10 mouse cellular contexts compared by ENCODE assay signal in the genomic region with DNA sequence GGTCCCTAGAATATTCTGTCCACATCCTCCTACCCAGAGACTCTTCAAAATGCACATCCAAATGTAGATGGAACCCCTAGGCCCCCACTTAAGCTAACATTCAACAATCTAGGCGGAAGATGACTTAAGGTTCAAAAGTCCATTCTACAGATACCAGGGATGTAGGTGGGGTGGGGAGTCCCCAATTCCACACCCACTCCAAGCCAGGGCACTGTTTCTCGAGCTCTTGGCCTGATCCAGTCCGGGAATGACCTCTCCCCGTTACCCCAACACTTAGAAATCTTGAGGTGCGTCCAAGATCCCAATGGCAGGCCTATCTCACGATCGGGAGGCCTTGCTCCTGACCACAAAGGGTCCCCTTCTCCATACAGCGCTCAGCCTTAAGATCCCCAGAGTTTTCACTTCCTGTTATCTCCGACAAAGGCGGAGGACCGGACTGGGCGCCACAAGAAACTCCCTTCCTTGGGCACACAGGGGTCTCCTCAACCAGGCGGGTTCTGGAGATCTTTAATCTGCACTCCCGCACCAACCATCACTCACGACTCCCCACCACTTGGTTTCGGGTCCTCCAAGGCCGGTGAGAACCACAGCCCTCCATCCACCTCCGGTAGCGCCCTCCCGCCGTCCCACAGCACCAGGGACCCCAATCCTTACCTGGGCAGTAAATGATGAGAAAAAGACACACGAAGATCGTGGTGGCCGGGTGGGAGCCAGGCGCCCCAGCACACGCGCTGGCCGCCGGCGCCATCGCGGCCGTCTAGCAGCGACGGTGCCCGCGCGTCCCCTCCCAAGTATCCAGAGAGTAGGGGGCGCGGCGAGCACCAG. TPM values are rescaled to one million over a fixed set of nuclear protein-coding genes. Genes with fewer than 3 reads are reported as not detected.
DNase-seq lines count a peak whose midpoint lies in the region; ATAC-seq and TF ChIP-seq lines count a peak whose summit lies in the region.
"Had no signal": no experiment of that assay in that cellular context is flagged by ENCODE, and none has a peak within 500 bp of the region (broad histone marks: within the 10 kb centered on the region; RNA-seq: fewer than 3 reads in every experiment).

No protein-coding gene starts in this region.

- ATAC-seq in heart, embryonic 11.5 days (replicated peaks; ENCODE audit: insufficient number of reproducible peaks, low FRiP score, low TSS enrichment) = no peak
- ATAC-seq in hindbrain, embryonic 15.5 days (ENCODE audit: low FRiP score, low read depth) = peak; percentile 32; the same call in 1 of the 2 replicates
- ATAC-seq in midbrain, embryonic 11.5 days (ENCODE audit: low FRiP score) = peak; percentile 40

- peak overlapping the region; percentile 67 for H3K9ac ChIP-seq in heart, embryonic 11.5 days (ENCODE audit: low read depth, low read length)
- H3K9ac ChIP-seq in hindbrain, embryonic 15.5 days = peak overlapping the region; percentile 2; the same call in 1 of the 2 replicates
- H3K9ac ChIP-seq in midbrain, embryonic 11.5 days (ENCODE audit: low read length) = peak overlapping the region; percentile 59

- H3K27ac ChIP-seq in heart, embryonic 11.5 days (ENCODE audit: low read depth, low read length) = no peak overlapping the region
- H3K27ac ChIP-seq in hindbrain, embryonic 15.5 days (replicated peaks) = no peak overlapping the region
- no peak overlapping the region for H3K27ac ChIP-seq in midbrain, embryonic 11.5 days (ENCODE audit: low read depth, low read length)

- TF ChIP-seq POLR2A in brain, embryonic 14.5 days (IDR thresholded peaks at IDR 0.05; ENCODE audit: borderline replicate concordance, extremely low read depth, insufficient read depth, insufficient read length, poor library complexity, severe bottlenecking) = 0 out of 2 replicates have a peak, but pooled peaks have one; percentile 19

- DNase-seq in heart, adult 8-10 months (ENCODE audit: low spot score) = no peak
- DNase-seq in brain, embryonic 14.5 days (ENCODE audit: low read depth) = no peak
- DNase-seq in midbrain, embryonic 11.5 days (ENCODE audit: low spot score, missing footprints) = peak; percentile 91
- DNase-seq in B cell, adult 2 months = no peak
- DNase-seq in right cerebral cortex, postnatal 4 days = no peak
- no peak for DNase-seq in gastrocnemius, adult 18-20 months (ENCODE audit: low spot score)

- H3K4me2 ChIP-seq in heart, embryonic 11.5 days = peak overlapping the region; percentile 70
- peak overlapping the region; percentile 62 for H3K4me2 ChIP-seq in hindbrain, embryonic 15.5 days
- H3K4me2 ChIP-seq in midbrain, embryonic 11.5 days = peak overlapping the region; percentile 68

- peak overlapping the region; percentile 50 for H3K4me3 ChIP-seq in heart, embryonic 11.5 days (ENCODE audit: low read depth, low read length)
- H3K4me3 ChIP-seq in hindbrain, embryonic 15.5 days = peak overlapping the region; percentile 33
- peak overlapping the region; percentile 38 for H3K4me3 ChIP-seq in midbrain, embryonic 11.5 days (ENCODE audit: low read depth, low read length)

- TF ChIP-seq CTCF in brain, embryonic 14.5 days (IDR thresholded peaks at IDR 0.05; ENCODE audit: borderline replicate concordance, extremely low read depth, insufficient read depth, insufficient read length) = no peak

- H3K4me1 ChIP-seq in heart, embryonic 11.5 days (ENCODE audit: control insufficient read depth, insufficient read depth, low read length) = peaks cover 5% of the 10 kb centered on the region; the same call in 1 of the 2 replicates
- peaks cover 16% of the 10 kb centered on the region for H3K4me1 ChIP-seq in hindbrain, embryonic 15.5 days (replicated peaks)
- H3K4me1 ChIP-seq in midbrain, embryonic 11.5 days (ENCODE audit: control insufficient read depth, insufficient read depth, low read length) = peaks cover 10% of the 10 kb centered on the region; the same call in 1 of the 2 replicates

- H3K27me3 ChIP-seq in heart, embryonic 11.5 days (ENCODE audit: control insufficient read depth, insufficient read depth, low read length) = peaks cover 18% of the 10 kb centered on the region
- H3K27me3 ChIP-seq in hindbrain, embryonic 15.5 days = peaks cover 21% of the 10 kb centered on the region
- peaks cover 12% of the 10 kb centered on the region for H3K27me3 ChIP-seq in midbrain, embryonic 11.5 days (ENCODE audit: control insufficient read depth, insufficient read depth, low read length)
- H3K27me3 ChIP-seq: CH12.LX had no signal

- H3K36me3 ChIP-seq in heart, embryonic 11.5 days (ENCODE audit: control insufficient read depth, insufficient read depth, low read length) = no peaks in the 10 kb centered on the region
- no peaks in the 10 kb centered on the region for H3K36me3 ChIP-seq in hindbrain, embryonic 15.5 days
- H3K36me3 ChIP-seq in midbrain, embryonic 11.5 days (ENCODE audit: control insufficient read depth, insufficient read depth, low read length) = no peaks in the 10 kb centered on the region

- 5% methylated on average over 34 of the region's 41 CpGs for WGBS in heart, embryonic 11.5 days (ENCODE audit: insufficient replicate concordance)
- WGBS in hindbrain, embryonic 15.5 days = 5% methylated on average over 41 of the region's 41 CpGs
- 3% methylated on average over 41 of the region's 41 CpGs for whole genome bisulfite sequencing in midbrain, embryonic 11.5 days

- no peaks in the 10 kb centered on the region for H3K9me3 ChIP-seq in heart, embryonic 11.5 days (replicated peaks; ENCODE audit: control insufficient read depth, low read length)
- H3K9me3 ChIP-seq in hindbrain, embryonic 15.5 days = no peaks in the 10 kb centered on the region
- H3K9me3 ChIP-seq in midbrain, embryonic 11.5 days (ENCODE audit: control insufficient read depth, low read length) = no peaks in the 10 kb centered on the region

RNA-seq across cellular contexts. Expression of a gene that starts 0.6 kb away (rescaled TPM):
- polyA plus RNA-seq in heart, embryonic 11.5 days (2014; fragmentation: Nextera tagmentation; extraction: Ambion mirVana) = 11.6 and 14.4 TPM in 2 replicates
- 1 to 10 TPM; 2.6 to 3.8 (median 3.1) TPM for total RNA-seq in heart, adult 8-10 months (2022)
- 19.8 TPM in 2 replicates for polyA plus RNA-seq in brain, embryonic 14.5 days (2012; rRNA removed)
- 24.3 and 24.4 TPM in 2 replicates for polyA plus RNA-seq in hindbrain, embryonic 15.5 days (2015; fragmentation: Nextera tagmentation; extraction: Ambion mirVana)
- polyA plus RNA-seq in midbrain, embryonic 11.5 days (2014; fragmentation: Nextera tagmentation; extraction: Ambion mirVana) = 10.2 and 13.1 TPM in 2 replicates
- under 1 TPM; 0.30 to 0.55 TPM for total RNA-seq in gastrocnemius, adult 18-20 months (2021)

RNA-seq across cellular contexts. Expression of a gene that starts 1.0 kb away (rescaled TPM):
- polyA plus RNA-seq in heart, embryonic 11.5 days (2014; fragmentation: Nextera tagmentation; extraction: Ambion mirVana) = 0.72 and 0.89 TPM in 2 replicates
- total RNA-seq in heart, adult 8-10 months (2022) = under 1 TPM in 2 of 4 experiments, not detected in 2; 0.25 TPM
- 0.37 and 0.42 TPM in 2 replicates for polyA plus RNA-seq in brain, embryonic 14.5 days (2012; rRNA removed)
- polyA plus RNA-seq in hindbrain, embryonic 15.5 days (2015; fragmentation: Nextera tagmentation; extraction: Ambion mirVana) = 0.69 and 1.1 TPM in 2 replicates
- 0.25 and 0.62 TPM in 2 replicates for polyA plus RNA-seq in midbrain, embryonic 11.5 days (2014; fragmentation: Nextera tagmentation; extraction: Ambion mirVana)
- not detected for total RNA-seq in gastrocnemius, adult 18-20 months (2021)
- total RNA-seq: CH12.LX had no signal

RNA-seq across cellular contexts. Expression of a gene that starts 16.0 kb away (rescaled TPM):
- polyA plus RNA-seq in heart, embryonic 11.5 days (2014; fragmentation: Nextera tagmentation; extraction: Ambion mirVana) = 18.8 and 19.6 TPM in 2 replicates
- 100 to 1,000 TPM; 102 to 121 (median 107) TPM for total RNA-seq in heart, adult 8-10 months (2022)
- polyA plus RNA-seq in brain, embryonic 14.5 days (2012; rRNA removed) = 165 and 170 TPM in 2 replicates
- 27.3 and 29.3 TPM in 2 replicates for polyA plus RNA-seq in hindbrain, embryonic 15.5 days (2015; fragmentation: Nextera tagmentation; extraction: Ambion mirVana)
- polyA plus RNA-seq in midbrain, embryonic 11.5 days (2014; fragmentation: Nextera tagmentation; extraction: Ambion mirVana) = 20.6 and 21.7 TPM in 2 replicates
- total RNA-seq in gastrocnemius, adult 18-20 months (2021) = 10 to 100 TPM; 80.6 to 92.8 TPM

RNA-seq across cellular contexts. Expression of a gene that starts 28.8 kb away (rescaled TPM):
- not detected in 2 replicates for polyA plus RNA-seq in heart, embryonic 11.5 days (2014; fragmentation: Nextera tagmentation; extraction: Ambion mirVana)
- 10 to 100 TPM in 3 of 4 experiments, 1 to 10 TPM in 1; 9.3 to 31.5 (median 13.6) TPM for total RNA-seq in heart, adult 8-10 months (2022)
- polyA plus RNA-seq in brain, embryonic 14.5 days (2012; rRNA removed) = not detected in 2 replicates
- polyA plus RNA-seq in hindbrain, embryonic 15.5 days (2015; fragmentation: Nextera tagmentation; extraction: Ambion mirVana) = not detected in 2 replicates
- polyA plus RNA-seq in midbrain, embryonic 11.5 days (2014; fragmentation: Nextera tagmentation; extraction: Ambion mirVana) = 0.40 TPM in 1 of 2 replicates, not detected in the other
- 1 to 10 TPM in 1 of 2 experiments, not detected in 1; 2.2 TPM for total RNA-seq in gastrocnemius, adult 18-20 months (2021)
- total RNA-seq: CH12.LX had no signal
- polyA plus RNA-seq: urinary bladder, adult 2 months had no signal

RNA-seq across cellular contexts. Expression of a gene that starts 48.2 kb away (rescaled TPM):
- polyA plus RNA-seq in heart, embryonic 11.5 days (2014; fragmentation: Nextera tagmentation; extraction: Ambion mirVana) = not detected in 2 replicates
- total RNA-seq in heart, adult 8-10 months (2022) = 1 to 10 TPM; 3.6 to 9.2 (median 5.7) TPM
- polyA plus RNA-seq in brain, embryonic 14.5 days (2012; rRNA removed) = not detected in 2 replicates
- not detected in 2 replicates for polyA plus RNA-seq in hindbrain, embryonic 15.5 days (2015; fragmentation: Nextera tagmentation; extraction: Ambion mirVana)
- polyA plus RNA-seq in midbrain, embryonic 11.5 days (2014; fragmentation: Nextera tagmentation; extraction: Ambion mirVana) = not detected in 2 replicates
- total RNA-seq in gastrocnemius, adult 18-20 months (2021) = not detected
- total RNA-seq: CH12.LX had no signal
- polyA plus RNA-seq: urinary bladder, adult 2 months had no signal

Comparison
In these comparisons a context has a peak if more than half of its experiments do, and no peak if none do; other contexts are left out.
1. H3K9ac ChIP-seq: peak in every context shown above with its lines; median percentile 67 in heart, embryonic 11.5 days; 59 in midbrain, embryonic 11.5 days; 2 in hindbrain, embryonic 15.5 days.